14 mouse cellular contexts compared by ENCODE assay signal in genomic region chr14:102016572-102016971, GRCm38 (mm10).
"Had no signal": no experiment of that assay in that cellular context is flagged by ENCODE, and none has a peak within 500 bp of the region (broad histone marks: within the 10 kb centered on the region; RNA-seq: fewer than 3 reads in every experiment).

No protein-coding gene starts in this region.

- H3K4me2 ChIP-seq: liver, embryonic 12.5 days; lung, embryonic 15.5 days; midbrain, embryonic 11.5 days; stomach, embryonic 15.5 days had no signal

- H3K9ac ChIP-seq: liver, embryonic 12.5 days; lung, embryonic 15.5 days; stomach, embryonic 15.5 days had no signal

- DNase-seq: kidney, postnatal 25 days; lung, postnatal 14 days; right cerebral cortex, postnatal 14 days; thymus, adult 2 months; thymus, postnatal 25 days had no signal

- H3K4me3 ChIP-seq: left cerebral cortex, adult 2 months; limb, embryonic 10.5 days; liver, embryonic 12.5 days; lung, embryonic 15.5 days; megakaryocyte, embryonic 14.5 days; stomach, embryonic 15.5 days had no signal

- H3K27ac ChIP-seq: left cerebral cortex, adult 2 months; limb, embryonic 10.5 days; liver, embryonic 12.5 days; lung, embryonic 15.5 days; macrophage; stomach, embryonic 15.5 days had no signal

- ATAC-seq: liver, embryonic 12.5 days; midbrain, embryonic 16.5 days had no signal

- H3K27me3 ChIP-seq: liver, embryonic 12.5 days; lung, embryonic 15.5 days; megakaryocyte, embryonic 14.5 days; stomach, embryonic 15.5 days had no signal

- H3K36me3 ChIP-seq: limb, embryonic 10.5 days; liver, embryonic 12.5 days; lung, embryonic 15.5 days; stomach, embryonic 15.5 days had no signal

- H3K4me1 ChIP-seq: limb, embryonic 10.5 days; liver, embryonic 12.5 days; lung, embryonic 15.5 days; megakaryocyte, embryonic 14.5 days had no signal

- H3K9me3 ChIP-seq: limb, embryonic 10.5 days; lung, embryonic 15.5 days; stomach, embryonic 15.5 days had no signal
